Mouse (Mus musculus): ENCODE results near the gene 4930404N11Rik.

4930404N11Rik gene

DNA sequence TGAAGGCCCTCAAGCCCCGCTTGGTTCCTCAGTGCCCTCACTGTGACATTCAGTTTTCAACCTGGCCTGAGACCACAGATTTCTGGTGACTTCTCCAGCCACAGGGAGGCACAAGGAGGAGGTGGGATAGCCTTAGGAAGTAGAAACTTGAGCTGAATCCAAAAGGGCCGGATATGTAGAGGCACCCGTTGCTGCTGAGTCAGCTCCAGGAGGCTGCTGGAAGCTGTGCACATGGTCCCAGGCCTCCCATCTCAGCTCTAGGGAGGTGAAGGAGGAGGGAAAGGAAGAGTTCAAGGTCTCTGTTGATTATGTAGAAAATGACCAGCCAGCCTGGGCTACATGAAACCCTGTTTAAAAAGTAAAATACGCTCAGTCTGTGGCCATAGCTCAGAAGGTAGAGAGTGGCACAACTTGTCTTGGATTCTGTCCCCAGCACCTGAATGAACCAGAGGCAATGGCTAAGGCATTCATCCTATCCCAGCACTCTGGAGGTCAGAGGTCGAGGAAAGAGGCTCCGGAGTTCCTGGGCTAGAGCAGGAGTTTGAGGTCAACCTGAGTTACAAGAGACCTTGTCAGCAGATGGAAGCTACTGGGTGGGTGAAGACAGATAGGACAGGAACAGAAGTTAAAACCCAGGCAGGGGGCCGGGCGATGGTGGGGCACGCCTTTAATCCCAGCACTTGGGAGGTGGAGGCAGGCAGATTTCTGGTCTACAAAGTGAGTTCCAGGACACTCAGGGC lies 10.7 kb downstream of the 4930404N11Rik start:
- DNase-seq = no peak

DNA sequence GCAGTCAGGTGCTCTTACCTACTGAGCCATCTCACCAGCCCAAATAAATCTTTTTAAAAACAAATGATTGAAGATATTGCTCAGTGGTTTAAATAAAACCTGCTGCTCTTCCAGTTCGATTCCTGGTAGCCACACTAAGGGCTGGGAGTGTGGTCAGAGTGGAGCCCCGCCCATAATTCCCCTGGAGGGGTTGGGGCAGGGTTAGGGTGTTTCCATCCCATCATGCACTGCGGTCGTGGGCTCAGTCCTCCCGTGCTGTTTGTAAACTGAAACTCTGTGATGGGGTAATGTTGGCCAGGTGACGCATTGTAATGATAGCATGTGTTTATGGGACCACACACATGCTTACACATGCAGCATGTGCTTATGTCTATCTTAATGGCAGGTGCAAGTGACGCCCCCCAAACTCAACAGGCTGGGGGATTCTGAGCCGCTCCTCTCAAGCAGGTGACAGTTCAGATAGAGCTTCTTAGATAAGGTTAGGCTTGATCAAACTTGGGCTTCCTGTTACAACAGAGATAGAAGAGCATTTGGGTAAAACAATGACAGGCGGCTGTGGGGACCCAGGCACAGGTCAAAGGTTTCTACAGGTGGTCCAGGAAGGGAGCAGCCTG lies 13.8 kb downstream of the 4930404N11Rik start:
- DNase-seq = no peak

- DNase-seq = peak; percentile 99 to 100
Measured at GRCm38 (mm10) chr10:81350351-81351063, 15.1 kb downstream of the 4930404N11Rik start, which contains the start of gene Hmg20b. Gene Hmg20b (minus strand): TSS chr10:81350480.

GRCm38 (mm10) chr10:81349961-81350350 lies 15.7 kb downstream of the 4930404N11Rik start:
- no peak for DNase-seq

DNA sequence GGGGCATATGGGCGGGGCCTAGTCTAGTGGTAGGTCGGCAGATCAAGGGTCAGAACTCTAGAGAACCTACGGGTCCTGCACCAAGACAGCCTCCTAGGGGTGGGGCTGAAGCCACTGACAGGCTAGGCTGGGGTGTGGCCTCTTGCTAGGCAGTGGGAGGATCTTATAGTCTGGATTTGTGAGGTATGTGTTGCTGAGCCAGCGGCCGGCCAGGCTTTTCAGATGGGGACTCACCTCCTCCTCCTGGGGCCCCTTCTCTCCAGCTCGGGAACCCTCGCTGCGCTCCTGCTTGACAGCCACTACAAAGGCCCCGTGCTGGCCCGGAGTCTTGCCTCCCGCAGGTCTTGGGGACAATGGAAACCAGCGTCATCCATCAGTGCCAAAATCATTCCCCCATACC lies 16.5 kb downstream of the 4930404N11Rik start:
- no peak for DNase-seq

GRCm38 (mm10) chr10:81346453-81347067 lies 19.1 kb downstream of the 4930404N11Rik start:
- no peak for DNase-seq

- DNase-seq = no peak
Measured at GRCm38 (mm10) chr10:81345162-81345534, 20.5 kb downstream of the 4930404N11Rik start.

DNA sequence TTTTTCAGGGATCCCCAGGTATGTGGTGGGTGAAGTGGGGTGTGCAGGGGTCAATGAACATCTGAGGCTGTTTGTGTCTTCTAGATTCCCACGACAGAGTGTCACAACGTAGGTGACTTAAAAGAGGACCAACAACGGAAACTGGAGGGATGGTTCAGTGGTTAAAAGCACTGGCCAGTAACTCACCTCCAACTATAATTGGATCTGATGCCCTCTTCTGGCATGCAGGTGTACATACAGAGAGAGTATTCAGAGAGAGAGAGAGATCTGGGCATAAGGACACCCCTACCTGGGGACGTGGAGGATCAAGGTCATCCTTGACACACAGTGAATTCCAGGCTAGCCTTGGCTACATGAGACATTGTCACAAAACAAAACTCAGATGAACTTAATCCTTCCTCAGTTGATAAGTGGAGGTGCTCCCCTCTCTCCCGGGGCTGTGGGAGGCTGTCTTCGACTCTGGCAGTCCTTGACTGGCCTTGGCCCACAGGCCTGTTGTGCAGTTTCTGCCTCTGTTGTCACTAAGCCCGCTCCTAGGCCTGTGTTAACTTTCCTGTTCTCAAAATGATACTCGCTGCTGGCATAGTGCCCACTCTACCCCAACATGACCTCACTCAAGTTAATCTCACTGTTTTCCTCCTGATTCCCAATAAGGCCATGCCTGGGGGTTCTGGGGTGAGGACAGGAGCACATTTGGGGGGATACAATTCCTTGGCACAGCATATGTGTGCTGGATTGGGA lies 21.0 kb downstream of the 4930404N11Rik start:
- no peak for DNase-seq

DNA sequence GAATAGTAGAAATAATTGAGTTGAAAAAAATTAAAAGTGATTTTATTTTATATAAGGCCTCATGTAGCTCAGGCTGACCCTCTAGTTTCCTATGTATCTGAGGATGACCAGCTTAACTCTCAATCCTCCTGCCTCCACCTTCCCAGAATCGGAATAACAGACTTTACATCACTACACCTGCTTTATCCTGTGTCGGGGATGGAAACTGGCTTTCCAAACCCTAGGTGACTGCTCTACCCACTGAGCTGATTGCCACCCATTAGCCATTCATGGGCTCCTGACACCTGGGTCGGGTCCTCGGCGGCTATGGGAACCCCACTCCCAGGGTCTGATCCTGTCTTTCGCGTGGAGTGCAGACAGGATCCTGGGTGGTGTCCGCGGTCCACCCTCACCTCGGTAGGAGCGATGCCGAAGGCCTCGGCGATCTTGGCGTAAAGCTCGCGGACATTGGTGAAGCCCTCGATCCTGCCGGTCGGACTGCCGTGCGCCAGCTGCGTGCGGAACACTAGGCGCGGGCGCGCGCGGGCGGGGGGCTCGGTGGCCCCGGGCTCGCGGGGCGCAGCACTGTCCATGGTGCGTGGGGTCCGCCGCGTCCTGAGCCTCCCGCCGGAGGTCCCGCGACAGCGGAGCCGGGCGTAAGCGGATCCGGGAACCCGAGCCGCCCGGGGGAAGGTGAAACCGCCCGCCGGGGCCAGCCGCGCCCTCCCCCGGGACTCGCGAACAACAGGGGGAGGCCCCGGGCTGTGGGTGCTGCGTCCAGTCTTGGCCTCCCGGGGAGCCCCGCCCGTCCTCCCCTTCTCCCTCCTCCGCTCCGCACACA lies 22.7 kb downstream of the 4930404N11Rik start, which contains the start of gene Gipc3:
Gene Gipc3 (minus strand): TSS at position 581 of the 820 bp plus-strand sequence.
- DNase-seq = no peak

DNA sequence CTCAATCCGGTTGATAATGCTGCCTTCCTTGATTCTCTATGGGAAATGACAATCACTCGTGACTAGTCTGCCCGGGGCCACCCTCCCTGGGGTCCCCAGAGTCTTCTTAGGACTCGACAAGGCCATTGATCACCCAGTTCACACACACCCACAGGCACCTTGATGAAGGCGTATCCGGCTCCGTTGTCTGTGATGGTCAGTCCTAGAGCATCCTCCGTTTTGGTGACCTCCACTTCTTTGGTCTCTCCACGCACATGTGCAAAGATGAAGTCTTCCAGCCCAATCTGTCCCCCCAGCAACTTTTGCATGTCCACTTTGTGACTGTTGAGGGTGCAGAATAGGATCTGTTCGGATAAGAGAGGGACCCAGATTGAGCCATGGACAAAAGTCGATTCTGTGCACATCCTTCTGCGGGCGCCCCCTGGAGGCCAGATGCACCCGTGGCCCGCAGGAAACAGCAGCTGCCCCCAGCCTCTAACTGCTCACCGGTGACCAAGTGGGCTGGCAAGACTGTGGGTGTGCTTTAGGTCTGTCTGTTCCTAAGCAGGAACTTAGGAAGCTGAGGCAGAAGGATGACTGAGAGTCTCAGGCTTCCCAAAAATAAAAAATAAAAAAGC lies 24.2 kb downstream of the 4930404N11Rik start:
- DNase-seq = peak; percentile 72 to 76

- no peak for DNase-seq
Measured at GRCm38 (mm10) chr10:81340551-81341332, 24.9 kb downstream of the 4930404N11Rik start.

GRCm38 (mm10) chr10:81336558-81336957 lies 29.1 kb downstream of the 4930404N11Rik start:
- no peak for DNase-seq

- no peak for DNase-seq
Measured at GRCm38 (mm10) chr10:81335393-81336340, 29.9 kb downstream of the 4930404N11Rik start.

GRCm38 (mm10) chr10:81334324-81334723 lies 31.3 kb downstream of the 4930404N11Rik start:
- no peak for DNase-seq

DNA sequence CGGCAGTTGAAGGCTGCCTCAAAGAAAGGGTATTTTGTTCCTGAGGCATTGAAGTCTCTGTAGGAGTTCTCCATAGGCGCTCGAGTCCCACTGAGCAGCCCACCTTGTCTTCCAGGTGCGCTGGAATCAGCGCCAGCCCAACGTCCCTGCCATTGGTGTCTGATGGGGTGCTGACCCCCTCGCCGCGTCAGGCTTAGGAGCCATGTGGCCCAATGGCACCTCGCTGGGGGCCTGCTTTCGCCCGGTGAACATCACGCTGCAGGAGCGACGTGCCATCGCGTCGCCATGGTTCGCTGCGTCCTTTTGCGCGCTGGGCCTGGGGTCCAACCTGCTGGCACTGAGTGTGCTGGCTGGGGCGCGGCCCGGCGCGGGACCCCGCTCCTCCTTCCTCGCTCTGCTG lies 33.3 kb downstream of the 4930404N11Rik start:
- DNase-seq = no peak

GRCm38 (mm10) chr10:81330007-81330406 lies 35.6 kb downstream of the 4930404N11Rik start:
- no peak for DNase-seq

DNA sequence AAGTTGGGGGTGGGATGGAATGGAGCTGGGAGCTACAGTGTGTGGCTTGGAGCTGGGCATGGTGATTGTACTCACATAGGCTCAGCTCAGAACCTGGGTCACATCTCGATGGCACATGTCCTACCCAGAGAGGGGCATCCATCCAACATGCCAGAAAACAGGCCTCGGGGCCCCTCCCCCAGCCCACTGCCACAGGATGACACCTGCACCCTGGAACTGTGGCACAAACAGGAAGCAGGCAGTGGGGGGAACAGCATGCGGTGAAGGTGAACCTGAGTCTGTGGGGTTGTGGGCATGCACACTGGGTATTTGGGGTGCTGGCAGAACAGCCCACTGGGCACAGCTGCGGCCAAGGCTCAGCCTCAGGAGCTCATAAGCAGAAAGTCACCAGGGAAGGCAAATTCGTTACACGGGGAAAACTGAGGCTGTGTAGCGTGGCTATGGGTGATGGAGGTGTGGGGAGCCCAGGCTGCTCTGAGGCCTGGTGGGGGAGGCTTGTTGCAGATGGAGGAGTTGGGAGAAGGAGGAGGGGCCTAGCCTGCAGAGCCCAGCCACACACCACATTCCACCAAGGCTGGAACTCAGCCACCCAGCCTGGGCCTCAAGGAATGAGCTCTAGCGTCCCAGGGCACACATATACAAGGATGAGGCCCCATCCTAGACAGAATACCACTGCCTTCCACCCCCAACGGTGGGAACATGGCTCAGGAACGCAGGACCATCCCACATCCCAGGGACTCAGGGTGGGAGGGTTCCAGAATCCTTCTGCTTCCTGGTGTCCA lies 36.2 kb downstream of the 4930404N11Rik start:
- DNase-seq = no peak

GRCm38 (mm10) chr10:81328386-81328785 lies 37.2 kb downstream of the 4930404N11Rik start, which contains the start of gene Tbxa2r:
Gene Tbxa2r (plus strand): TSS chr10:81328731.
- DNase-seq = no peak

Measured in cerebellum, postnatal 36 days (tissue).